Mouse (Mus musculus) MEL (cell line): ENCODE results near the gene Lamtor5.

Experiments used
- CTCF ChIP-seq, 3 experiments: IDR thresholded peaks in 2 of 3; conservative IDR thresholded peaks in 1 of 3; 2 replicates each; pipeline ENCODE4 v1.5.1; 2011 to 2012; ENCODE audit warnings: low read length in 3 of 3, low read depth in 2 of 3, mild to moderate bottlenecking in 2 of 3, improper control_type of control experiment in 1 of 3, inconsistent platforms in 1 of 3, mixed read lengths in 1 of 3, moderate library complexity in 1 of 3; ENCODE audit not compliant: control insufficient read depth in 1 of 3, insufficient read depth in 1 of 3, poor library complexity in 1 of 3, severe bottlenecking in 1 of 3
- GATA1 ChIP-seq: IDR thresholded peaks from 2 replicates; pipeline ENCODE4 v1.6.1; 2011; ENCODE audit warnings: low read depth, low read length, improper control_type of control experiment
- HCFC1 ChIP-seq: IDR thresholded peaks from 2 replicates; pipeline ENCODE4 v1.6.1; 2012; ENCODE audit warnings: low read depth, mild to moderate bottlenecking, inconsistent platforms, low read length, improper control_type of control experiment, moderate library complexity
- MEF2A ChIP-seq: IDR thresholded peaks from 2 replicates; pipeline ENCODE4 v1.6.1; 2014; ENCODE audit warnings: low read depth, mild to moderate bottlenecking, inconsistent platforms, low read length, improper control_type of control experiment; ENCODE audit not compliant: poor library complexity, insufficient replicate concordance, severe bottlenecking; ENCODE audit errors: extremely low read depth
- MYC ChIP-seq: IDR thresholded peaks from 2 replicates; pipeline ENCODE4 v1.6.1; 2011; ENCODE audit warnings: low read depth, mild to moderate bottlenecking, low read length, improper control_type of control experiment, moderate library complexity
- POLR2A ChIP-seq, 2 experiments: IDR thresholded peaks; 2 replicates each; pipeline ENCODE4 v1.6.1; 2011 to 2012; ENCODE audit warnings: low read length in 2 of 2, mild to moderate bottlenecking in 2 of 2, control low read depth in 1 of 2, improper control_type of control experiment in 1 of 2, low read depth in 1 of 2, moderate library complexity in 1 of 2; ENCODE audit not compliant: control insufficient read depth in 1 of 2, insufficient read depth in 1 of 2, poor library complexity in 1 of 2
- TAL1 ChIP-seq: IDR thresholded peaks from 2 replicates; pipeline ENCODE4 v1.6.1; 2012; ENCODE audit warnings: mild to moderate bottlenecking, inconsistent platforms, low read length, moderate library complexity, mixed read lengths
- TBP ChIP-seq: IDR thresholded peaks from 2 replicates; pipeline ENCODE4 v1.8.0; 2011; ENCODE audit warnings: low read depth, low read length, improper control_type of control experiment

GRCm38 (mm10) chr3:107253925-107254324 lies 24.7 kb upstream of the Lamtor5 start:
- no peak for TF ChIP-seq CTCF (IDR thresholded peaks at IDR 0.05 in 2 of 3, conservative IDR thresholded peaks at IDR 0.05 in 1 of 3; ENCODE audit: control insufficient read depth in 1 of 3, insufficient read depth in 1 of 3, low read depth in 2 of 3, low read length in 3 of 3, poor library complexity in 1 of 3, severe bottlenecking in 1 of 3)
- no peak for TF ChIP-seq GATA1
- TF ChIP-seq TAL1 = no peak
- no peak for TF ChIP-seq MEF2A
- TF ChIP-seq HCFC1 = no peak
- TF ChIP-seq TBP = no peak
- no peak for TF ChIP-seq MYC
- no peak for TF ChIP-seq POLR2A (IDR thresholded peaks at IDR 0.05; ENCODE audit: control insufficient read depth in 1 of 2, insufficient read depth in 1 of 2, low read depth in 1 of 2, low read length in 2 of 2, poor library complexity in 1 of 2)
